Mouse (Mus musculus): ENCODE data around the gene Chm. TPM values are rescaled to one million over a fixed set of nuclear protein-coding genes. Genes with fewer than 3 reads are reported as not detected.

Chm gene
- total RNA-seq, 1 experiment, result 16.6 TPM

DNA sequence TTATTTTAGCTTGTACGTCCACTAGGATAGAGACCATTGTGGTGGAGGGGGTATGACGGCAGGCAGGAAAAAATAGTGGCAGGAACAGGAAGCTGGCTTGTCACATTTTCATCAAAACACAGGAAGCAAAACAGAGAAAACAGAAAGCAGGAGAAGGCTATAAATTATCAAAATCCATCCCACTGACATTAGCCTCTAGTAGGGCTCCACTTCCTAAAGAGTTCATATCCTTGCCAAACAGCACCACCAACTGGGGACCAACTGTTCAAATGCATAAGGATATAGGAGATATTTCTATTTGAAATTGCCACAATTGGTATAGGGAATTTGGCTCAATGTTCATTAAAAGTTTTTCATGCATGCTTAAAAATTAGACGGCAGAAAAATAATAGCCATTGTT, 181.7 kb downstream of the Chm start:
- TF ChIP-seq ZC3H11A (IDR thresholded peaks at IDR 0.05; ENCODE audit: borderline replicate concordance, low read depth, low read length) (no peak), ZNF384 (IDR thresholded peaks at IDR 0.05; ENCODE audit: low read depth, low read length) (no peak), HCFC1 (IDR thresholded peaks at IDR 0.05; ENCODE audit: borderline replicate concordance, insufficient read depth, low read length) (no peak), CHD2 (IDR thresholded peaks at IDR 0.05; ENCODE audit: low read depth, low read length) (no peak), MAFK (IDR thresholded peaks at IDR 0.05; ENCODE audit: insufficient read depth, low read depth, low read length) (no peak)
- H3K36me3 ChIP-seq (ENCODE audit: control insufficient read depth, insufficient read depth, low read length, poor library complexity, severe bottlenecking), result no peaks in the 10 kb centered on the region
- in situ Hi-C loops (cut with MboI; ENCODE audit: low sequenced_read_pairs in 2 of 2, unreplicated experiment in 2 of 2), result no loop called here
- H3K27ac ChIP-seq (ENCODE audit: insufficient read depth, low read depth, low read length, poor library complexity, severe bottlenecking), result no peak overlapping the region
- H3K4me3 ChIP-seq (ENCODE audit: insufficient read depth in 1 of 2, low read depth in 1 of 2, low read length in 2 of 2, poor library complexity in 1 of 2, severe bottlenecking in 1 of 2), result no peak overlapping the region
- H3K4me1 ChIP-seq (ENCODE audit: control insufficient read depth in 2 of 2, insufficient read depth in 2 of 2, low read length in 2 of 2, poor library complexity in 1 of 2), result no peaks in the 10 kb centered on the region
- no peak overlapping the region for H3K9ac ChIP-seq (ENCODE audit: insufficient read depth, low read depth, low read length, poor library complexity, severe bottlenecking)
- H3K9me3 ChIP-seq (ENCODE audit: control insufficient read depth, insufficient read depth, low read depth, low read length), result no peaks in the 10 kb centered on the region
- DNase-seq (ENCODE audit: low read depth, low spot score), result no peak

DNA sequence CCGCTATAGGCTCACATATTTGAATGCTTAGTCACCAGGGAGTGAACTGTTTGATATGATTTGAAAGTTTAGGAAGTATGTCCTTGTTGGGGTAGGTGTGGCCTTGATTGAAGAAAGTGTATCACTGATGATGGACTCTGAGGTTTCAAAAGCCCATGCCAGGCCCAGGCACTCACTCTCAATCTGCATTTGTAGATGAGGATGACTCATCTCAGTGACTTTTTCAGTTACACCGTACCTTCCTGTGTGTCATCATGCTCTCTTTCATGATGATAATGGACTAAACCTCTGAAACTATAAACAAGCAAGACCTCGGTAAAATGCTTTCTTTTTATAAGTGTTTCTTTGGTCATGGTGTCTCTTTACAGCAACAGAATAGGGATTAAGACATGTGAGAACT, 183.1 kb downstream of the Chm start:
- Histone ChIP-seq H3K4me1 (ENCODE audit: control insufficient read depth in 2 of 2, insufficient read depth in 2 of 2, low read length in 2 of 2, poor library complexity in 1 of 2) (no peaks in the 10 kb centered on the region), H3K27ac (ENCODE audit: insufficient read depth, low read depth, low read length, poor library complexity, severe bottlenecking) (no peak overlapping the region), H3K4me3 (ENCODE audit: insufficient read depth in 1 of 2, low read depth in 1 of 2, low read length in 2 of 2, poor library complexity in 1 of 2, severe bottlenecking in 1 of 2) (no peak overlapping the region), H3K9ac (ENCODE audit: insufficient read depth, low read depth, low read length, poor library complexity, severe bottlenecking) (no peak overlapping the region), H3K9me3 (ENCODE audit: control insufficient read depth, insufficient read depth, low read depth, low read length) (no peaks in the 10 kb centered on the region), H3K36me3 (ENCODE audit: control insufficient read depth, insufficient read depth, low read length, poor library complexity, severe bottlenecking) (no peaks in the 10 kb centered on the region)
- TF ChIP-seq ZNF384 (IDR thresholded peaks at IDR 0.05; ENCODE audit: low read depth, low read length) (no peak), MAFK (IDR thresholded peaks at IDR 0.05; ENCODE audit: insufficient read depth, low read depth, low read length) (no peak)
- no peak for DNase-seq (ENCODE audit: low read depth, low spot score)
- in situ Hi-C loops (cut with MboI; ENCODE audit: low sequenced_read_pairs in 2 of 2, unreplicated experiment in 2 of 2), result no loop called here

Other genes starting within 250 kb of the Chm start
- gene Dach2, start 112.0 kb upstream of the Chm start, total RNA-seq (2012; rRNA removed), result 0.58 and 0.69 TPM in 2 replicates